Mouse (Mus musculus): Measurements from ENCODE around the gene Itpka.

Itpka gene

GRCm38 (mm10) chr2:119757601-119758100 is 15.5 kb downstream of the Itpka start:
- no peak for DNase-seq (ENCODE audit: low spot score in 2 of 2)

GRCm38 (mm10) chr2:119758101-119758843 is 16.1 kb downstream of the Itpka start:
- DNase-seq (ENCODE audit: low spot score in 2 of 2) = no peak

- DNase-seq (ENCODE audit: low spot score in 2 of 2) = no peak
Observed at GRCm38 (mm10) chr2:119758844-119759835, 17.0 kb downstream of the Itpka start.

GRCm38 (mm10) chr2:119760251-119760650 is 18.1 kb downstream of the Itpka start, which contains the start of gene Ltk:
Gene Ltk (minus strand): TSS chr2:119760431.
- DNase-seq (ENCODE audit: low spot score in 2 of 2) = no peak

GRCm38 (mm10) chr2:119762276-119762675 is 20.1 kb downstream of the Itpka start:
- DNase-seq (ENCODE audit: low spot score in 2 of 2) = no peak

GRCm38 (mm10) chr2:119763924-119764323 is 21.8 kb downstream of the Itpka start:
- no peak for DNase-seq (ENCODE audit: low spot score in 2 of 2)

GRCm38 (mm10) chr2:119767246-119767645 is 25.1 kb downstream of the Itpka start:
- DNase-seq (ENCODE audit: low spot score in 2 of 2) = no peak

- DNase-seq (ENCODE audit: low spot score in 2 of 2) = peak; percentile 58 to 80
Observed at GRCm38 (mm10) chr2:119787206-119787883, 45.2 kb downstream of the Itpka start, which contains the start of gene Rpap1. Gene Rpap1 (minus strand): TSS chr2:119787537.

GRCm38 (mm10) chr2:119789996-119790395 is 47.9 kb downstream of the Itpka start:
- no peak for DNase-seq (ENCODE audit: low spot score in 2 of 2)

GRCm38 (mm10) chr2:119797279-119797783 is 55.2 kb downstream of the Itpka start, which contains the start of gene Tyro3:
Gene Tyro3 (plus strand): TSS chr2:119797733.
- DNase-seq (ENCODE audit: low spot score in 2 of 2) = no peak

GRCm38 (mm10) chr2:119798246-119798927 is 56.2 kb downstream of the Itpka start:
- no peak for DNase-seq (ENCODE audit: low spot score in 2 of 2)

- no peak for DNase-seq (ENCODE audit: low spot score in 2 of 2)
Observed at GRCm38 (mm10) chr2:119799181-119799960, 57.2 kb downstream of the Itpka start.

GRCm38 (mm10) chr2:119799961-119800550 is 57.9 kb downstream of the Itpka start:
- DNase-seq (ENCODE audit: low spot score in 2 of 2) = no peak

Measured in frontal cortex, postnatal 14 days (tissue).